Mouse (Mus musculus): Measurements from ENCODE around the gene Crtac1. TPM values are rescaled to one million over a fixed set of nuclear protein-coding genes. Genes with fewer than 3 reads are reported as not detected.
A peak's percentile ranks its signal among the peaks of the same experiment; 100 is the strongest.

The Crtac1 gene
- polyA plus RNA-seq, 1 experiment from 2014 or later, result 8.1 TPM

- H3K4me1 ChIP-seq, result peaks cover 18% of the 10 kb centered on the region
- H3K9ac ChIP-seq (replicated peaks), result no peak overlapping the region
- WGBS, result 50% methylated on average over 12 of the region's 12 CpGs
- no peak overlapping the region for H3K27ac ChIP-seq (replicated peaks)
- no peaks in the 10 kb centered on the region for H3K9me3 ChIP-seq
- no peaks in the 10 kb centered on the region for H3K36me3 ChIP-seq
- no peak overlapping the region for H3K4me2 ChIP-seq (replicated peaks)
- no peak overlapping the region for H3K4me3 ChIP-seq
- H3K27me3 ChIP-seq, result peaks cover 22% of the 10 kb centered on the region; the same call in 1 of the 2 replicates
- no peak for ATAC-seq (ENCODE audit: low FRiP score, low read depth)
Observed at GRCm38 (mm10) chr19:42322357-42323090, 109.1 kb downstream of the Crtac1 start.

GRCm38 (mm10) chr19:42321936-42322335, 109.6 kb downstream of the Crtac1 start:
- Histone ChIP-seq H3K4me1 (peaks cover 24% of the 10 kb centered on the region), H3K36me3 (no peaks in the 10 kb centered on the region), H3K27me3 (peaks cover 22% of the 10 kb centered on the region; the same call in 1 of the 2 replicates), H3K9me3 (no peaks in the 10 kb centered on the region), H3K4me3 (no peak overlapping the region), H3K27ac (replicated peaks) (no peak overlapping the region), H3K9ac (replicated peaks) (no peak overlapping the region), H3K4me2 (replicated peaks) (no peak overlapping the region)
- ATAC-seq (ENCODE audit: low FRiP score, low read depth), result no peak
- 31% methylated on average over 5 of the region's 5 CpGs for WGBS

- 51% methylated on average over 18 of the region's 18 CpGs for WGBS
- Histone ChIP-seq H3K36me3 (no peaks in the 10 kb centered on the region), H3K4me2 (replicated peaks) (no peak overlapping the region), H3K9ac (replicated peaks) (no peak overlapping the region), H3K9me3 (no peaks in the 10 kb centered on the region), H3K4me1 (peaks cover 38% of the 10 kb centered on the region), H3K27me3 (peaks cover 14% of the 10 kb centered on the region; the same call in 1 of the 2 replicates), H3K27ac (replicated peaks) (0 out of 2 replicates have a peak overlapping the region, but pooled peaks have one; percentile 36), H3K4me3 (no peak overlapping the region)
- ATAC-seq (ENCODE audit: low FRiP score, low read depth), result no peak
Observed at GRCm38 (mm10) chr19:42317648-42318425, 113.7 kb downstream of the Crtac1 start.

GRCm38 (mm10) chr19:42316998-42317397, 114.6 kb downstream of the Crtac1 start:
- no peak overlapping the region for H3K4me2 ChIP-seq (replicated peaks)
- no peak for ATAC-seq (ENCODE audit: low FRiP score, low read depth)
- no peaks in the 10 kb centered on the region for H3K9me3 ChIP-seq
- H3K9ac ChIP-seq (replicated peaks), result 0 out of 2 replicates have a peak overlapping the region, but pooled peaks have one; percentile 34
- peaks cover 38% of the 10 kb centered on the region for H3K4me1 ChIP-seq
- H3K36me3 ChIP-seq, result no peaks in the 10 kb centered on the region
- peak overlapping the region; percentile 25; the same call in 1 of the 2 replicates for H3K27ac ChIP-seq (replicated peaks)
- H3K4me3 ChIP-seq, result no peak overlapping the region
- 60% methylated on average over 8 of the region's 8 CpGs for whole genome bisulfite sequencing
- peaks cover 11% of the 10 kb centered on the region; the same call in 1 of the 2 replicates for H3K27me3 ChIP-seq

- ATAC-seq (ENCODE audit: low FRiP score, low read depth), result no peak
- Histone ChIP-seq H3K27ac (replicated peaks) (0 out of 2 replicates have a peak overlapping the region, but pooled peaks have one; percentile 25), H3K9me3 (no peaks in the 10 kb centered on the region), H3K4me2 (replicated peaks) (no peak overlapping the region), H3K9ac (replicated peaks) (no peak overlapping the region), H3K27me3 (peaks cover 11% of the 10 kb centered on the region; the same call in 1 of the 2 replicates), H3K36me3 (no peaks in the 10 kb centered on the region), H3K4me1 (peaks cover 43% of the 10 kb centered on the region), H3K4me3 (no peak overlapping the region)
- 91% methylated on average over 2 of the region's 2 CpGs for WGBS
Observed at GRCm38 (mm10) chr19:42316525-42316924, 115.1 kb downstream of the Crtac1 start.

GRCm38 (mm10) chr19:42315914-42316313, 115.7 kb downstream of the Crtac1 start:
- no peak overlapping the region for H3K4me2 ChIP-seq (replicated peaks)
- H3K9me3 ChIP-seq, result no peaks in the 10 kb centered on the region
- H3K4me3 ChIP-seq, result no peak overlapping the region
- H3K9ac ChIP-seq (replicated peaks), result no peak overlapping the region
- H3K4me1 ChIP-seq, result peaks cover 47% of the 10 kb centered on the region
- no peaks in the 10 kb centered on the region for H3K36me3 ChIP-seq
- H3K27me3 ChIP-seq, result peaks cover 11% of the 10 kb centered on the region; the same call in 1 of the 2 replicates
- H3K27ac ChIP-seq (replicated peaks), result no peak overlapping the region
- 9% methylated on average over 1 of the region's 1 CpGs for WGBS
- ATAC-seq (ENCODE audit: low FRiP score, low read depth), result peak; percentile 48; the same call in 1 of the 2 replicates

GRCm38 (mm10) chr19:42315070-42315679, 116.4 kb downstream of the Crtac1 start:
- H3K4me1 ChIP-seq, result peaks cover 47% of the 10 kb centered on the region
- ATAC-seq (ENCODE audit: low FRiP score, low read depth), result no peak
- no peak overlapping the region for H3K4me2 ChIP-seq (replicated peaks)
- no peak overlapping the region for H3K9ac ChIP-seq (replicated peaks)
- WGBS, result 70% methylated on average over 6 of the region's 6 CpGs
- H3K36me3 ChIP-seq, result no peaks in the 10 kb centered on the region
- H3K27me3 ChIP-seq, result peaks cover 11% of the 10 kb centered on the region; the same call in 1 of the 2 replicates
- no peak overlapping the region for H3K4me3 ChIP-seq
- H3K27ac ChIP-seq (replicated peaks), result no peak overlapping the region
- no peaks in the 10 kb centered on the region for H3K9me3 ChIP-seq

- Histone ChIP-seq H3K4me1 (peaks cover 28% of the 10 kb centered on the region), H3K4me3 (no peak overlapping the region), H3K9me3 (no peaks in the 10 kb centered on the region), H3K27me3 (no peaks in the 10 kb centered on the region), H3K36me3 (no peaks in the 10 kb centered on the region), H3K9ac (replicated peaks) (no peak overlapping the region), H3K4me2 (replicated peaks) (no peak overlapping the region), H3K27ac (replicated peaks) (no peak overlapping the region)
- 84% methylated on average over 3 of the region's 3 CpGs for WGBS
- no peak for ATAC-seq (ENCODE audit: low FRiP score, low read depth)
Observed at GRCm38 (mm10) chr19:42312191-42312590, 119.4 kb downstream of the Crtac1 start.

- no peak overlapping the region for H3K4me3 ChIP-seq
- H3K4me2 ChIP-seq (replicated peaks), result no peak overlapping the region
- no peak overlapping the region for H3K9ac ChIP-seq (replicated peaks)
- H3K27ac ChIP-seq (replicated peaks), result no peak overlapping the region
- no peak for ATAC-seq (ENCODE audit: low FRiP score, low read depth)
- H3K9me3 ChIP-seq, result no peaks in the 10 kb centered on the region
- 48% methylated on average over 2 of the region's 2 CpGs for WGBS
- peaks cover 27% of the 10 kb centered on the region for H3K4me1 ChIP-seq
- H3K27me3 ChIP-seq, result no peaks in the 10 kb centered on the region
- H3K36me3 ChIP-seq, result no peaks in the 10 kb centered on the region
Observed at GRCm38 (mm10) chr19:42311332-42311731, 120.3 kb downstream of the Crtac1 start.

- no peak overlapping the region for H3K9ac ChIP-seq (replicated peaks)
- 0 out of 2 replicates have a peak, but pooled peaks cover 3% of the 10 kb centered on the region for H3K27me3 ChIP-seq
- H3K4me2 ChIP-seq (replicated peaks), result no peak overlapping the region
- no peaks in the 10 kb centered on the region for H3K9me3 ChIP-seq
- H3K36me3 ChIP-seq, result no peaks in the 10 kb centered on the region
- peaks cover 23% of the 10 kb centered on the region for H3K4me1 ChIP-seq
- H3K27ac ChIP-seq (replicated peaks), result no peak overlapping the region
- WGBS, result 88% methylated on average over 12 of the region's 12 CpGs
- no peak overlapping the region for H3K4me3 ChIP-seq
- no peak for ATAC-seq (ENCODE audit: low FRiP score, low read depth)
Observed at GRCm38 (mm10) chr19:42308931-42309330, 122.7 kb downstream of the Crtac1 start.

GRCm38 (mm10) chr19:42307019-42307418, 124.6 kb downstream of the Crtac1 start:
- Histone ChIP-seq H3K4me3 (no peak overlapping the region), H3K4me2 (replicated peaks) (no peak overlapping the region), H3K9ac (replicated peaks) (no peak overlapping the region), H3K9me3 (no peaks in the 10 kb centered on the region), H3K27ac (replicated peaks) (no peak overlapping the region), H3K4me1 (peaks cover 34% of the 10 kb centered on the region), H3K27me3 (0 out of 2 replicates have a peak, but pooled peaks cover 5% of the 10 kb centered on the region), H3K36me3 (no peaks in the 10 kb centered on the region)
- ATAC-seq (ENCODE audit: low FRiP score, low read depth), result no peak
- WGBS, result 14% methylated on average over 8 of the region's 8 CpGs
